Mouse (Mus musculus) testis, adult 2 months (tissue): Measurements from ENCODE around the gene Fbxo42.

Experiments
- CTCF ChIP-seq: fragments of 200-500 bp; IDR thresholded peaks from 2 replicates; pipeline ENCODE4 v1.5.1; 2012; ENCODE audit warnings: low read depth, mild to moderate bottlenecking, inconsistent platforms, low read length, moderate library complexity; ENCODE audit not compliant: control insufficient read depth, insufficient read depth, insufficient replicate concordance
- POLR2A ChIP-seq: fragments of 200-500 bp; IDR thresholded peaks from 2 replicates; pipeline ENCODE4 v1.6.1; 2012; ENCODE audit warnings: low read depth, mild to moderate bottlenecking, inconsistent platforms, low read length, moderate library complexity; ENCODE audit not compliant: control insufficient read depth

- TF ChIP-seq CTCF (no peak), POLR2A (no peak)
Measured at GRCm38 (mm10) chr4:141219583-141220213, 72.0 kb downstream of the Fbxo42 start.
